Mouse (Mus musculus) MEL (cell line): Measurements from ENCODE around the gene Creb3l1.

Source experiments
- CTCF ChIP-seq, 3 experiments: IDR thresholded peaks in 2 of 3; conservative IDR thresholded peaks in 1 of 3; 2 replicates each; pipeline ENCODE4 v1.5.1; 2011 to 2012; ENCODE audit warnings: low read length in 3 of 3, low read depth in 2 of 3, mild to moderate bottlenecking in 2 of 3, improper control_type of control experiment in 1 of 3, inconsistent platforms in 1 of 3, mixed read lengths in 1 of 3, moderate library complexity in 1 of 3; ENCODE audit not compliant: control insufficient read depth in 1 of 3, insufficient read depth in 1 of 3, poor library complexity in 1 of 3, severe bottlenecking in 1 of 3
- ELF1 ChIP-seq: IDR thresholded peaks from 2 replicates; pipeline ENCODE4 v1.6.1; 2014; ENCODE audit warnings: low read depth, mild to moderate bottlenecking, inconsistent platforms, low read length, improper control_type of control experiment, moderate library complexity
- GABPA ChIP-seq: IDR thresholded peaks from 2 replicates; pipeline ENCODE4 v1.6.1; 2012; ENCODE audit warnings: low read depth, mild to moderate bottlenecking, inconsistent platforms, low read length, improper control_type of control experiment, moderate library complexity

DNA sequence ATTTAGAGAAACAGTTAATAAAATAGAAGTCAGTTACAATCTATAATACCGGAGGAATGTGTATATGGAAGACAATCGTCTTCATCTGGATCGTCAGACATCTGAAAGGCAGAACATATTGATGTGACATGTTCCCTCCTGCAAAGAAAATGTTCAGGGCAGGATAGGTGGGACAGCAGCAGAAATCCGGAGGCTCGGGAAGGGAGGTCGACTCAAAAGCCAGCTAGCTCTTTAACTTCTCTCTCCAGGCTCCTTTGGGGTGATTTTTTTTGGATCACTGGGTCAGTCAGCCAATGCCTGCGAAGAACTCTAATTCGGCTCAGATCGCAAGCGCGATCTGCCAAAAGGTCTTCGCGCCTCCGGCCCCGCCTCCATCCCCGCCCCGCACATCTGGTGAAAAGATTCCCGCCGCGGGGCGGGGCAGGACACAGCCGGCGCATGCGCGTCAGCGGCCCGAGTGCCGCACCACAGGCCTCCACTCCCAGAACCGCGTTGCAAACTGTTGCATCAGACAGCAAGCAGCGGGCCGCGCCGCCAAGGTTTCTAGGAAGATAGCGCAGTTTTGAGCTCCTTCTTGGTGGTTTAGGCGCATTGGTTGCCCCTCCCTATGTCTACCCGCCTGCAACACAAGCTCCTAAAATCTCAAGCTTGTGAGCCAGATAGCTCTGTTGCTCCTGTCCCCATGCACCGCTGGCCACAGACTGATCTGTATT is 31.0 kb upstream of the Creb3l1 start:
- TF ChIP-seq ELF1 (no peak), GABPA (no peak), CTCF (IDR thresholded peaks at IDR 0.05 in 2 of 3, conservative IDR thresholded peaks at IDR 0.05 in 1 of 3; ENCODE audit: control insufficient read depth in 1 of 3, insufficient read depth in 1 of 3, low read depth in 2 of 3, low read length in 3 of 3, poor library complexity in 1 of 3, severe bottlenecking in 1 of 3) (no peak)
